Mouse (Mus musculus) embryonic facial prominence, embryonic 13.5 days (tissue): ENCODE data around the gene Cyp26b1. TPM values are rescaled to one million over a fixed set of nuclear protein-coding genes. Genes with fewer than 3 reads are reported as not detected.

ENCODE experiments used
- ATAC-seq: fragments of 200-750 bp; cut with Nextera tagmentation; 2 replicates; pipeline ENCODE4 v1.8.0; 2017; ENCODE audit warnings: low read depth; ENCODE audit not compliant: insufficient number of reproducible peaks, insufficient read depth, low FRiP score, low TSS enrichment
- H3K27ac ChIP-seq: fragments of 300-500 bp; sonication (generic); 2 replicates; pipeline ENCODE4 v1.5.1; 2015; ENCODE audit warnings: moderate library complexity, mild to moderate bottlenecking, inconsistent platforms
- H3K27me3 ChIP-seq: fragments of 300-500 bp; sonication (generic); 2 replicates; pipeline ENCODE4 v1.6.1; 2015; ENCODE audit warnings: mild to moderate bottlenecking, inconsistent platforms
- H3K36me3 ChIP-seq: fragments of 300-500 bp; sonication (generic); 2 replicates; pipeline ENCODE4 v1.6.1; 2015; ENCODE audit warnings: mild to moderate bottlenecking, inconsistent platforms
- H3K4me1 ChIP-seq: fragments of 300-500 bp; sonication (generic); 2 replicates; pipeline ENCODE4 v1.6.1; 2015; ENCODE audit warnings: inconsistent platforms
- H3K4me2 ChIP-seq: fragments of 300-500 bp; sonication (generic); 2 replicates; pipeline ENCODE4 v1.6.1; 2015; ENCODE audit warnings: moderate library complexity, mild to moderate bottlenecking, inconsistent platforms
- H3K4me3 ChIP-seq: fragments of 300-500 bp; sonication (generic); 2 replicates; pipeline ENCODE4 v1.5.1; 2015; ENCODE audit warnings: mild to moderate bottlenecking, inconsistent platforms
- H3K9ac ChIP-seq: fragments of 300-500 bp; sonication (generic); 2 replicates; pipeline ENCODE4 v1.6.1; 2015; ENCODE audit warnings: mild to moderate bottlenecking, inconsistent platforms
- H3K9me3 ChIP-seq: fragments of 300-500 bp; sonication (generic); 2 replicates; pipeline ENCODE4 v1.6.1; 2016; ENCODE audit warnings: inconsistent platforms
- WGBS: fragments of 180-500 bp; shearing (Covaris S2); methylation state at CpG from one replicate; pipeline ENCODE4 v1.1.7; 2015; ENCODE audit warnings: mixed read lengths; 5-methylcytosine and 5-hydroxymethylcytosine counted together
- polyA plus RNA-seq: library from polyadenylated mRNA; unstranded; fragments of >200 nt; fragmentation: Nextera tagmentation; extraction: Ambion mirVana; gene quantifications from 2 replicates; pipeline ENCODE4 v1.2.1, GENCODE M21; 2015

Gene Cyp26b1
- polyA plus RNA-seq, 1 experiment from 2014 or later, result 38.0 TPM

- Histone ChIP-seq H3K36me3 (peaks cover 17% of the 10 kb centered on the region), H3K4me3 (peak overlapping the region; percentile 72), H3K4me1 (peaks cover 62% of the 10 kb centered on the region), H3K4me2 (peak overlapping the region; percentile 86), H3K9me3 (no peaks in the 10 kb centered on the region), H3K9ac (peak overlapping the region; percentile 95), H3K27me3 (peaks cover 68% of the 10 kb centered on the region), H3K27ac (peak overlapping the region; percentile 95)
- under 1% methylated on average over 28 of the region's 28 CpGs for WGBS
- no peak for ATAC-seq
Measured at GRCm38 (mm10) chr6:84586551-84587200, 7.0 kb downstream of the Cyp26b1 start.

DNA sequence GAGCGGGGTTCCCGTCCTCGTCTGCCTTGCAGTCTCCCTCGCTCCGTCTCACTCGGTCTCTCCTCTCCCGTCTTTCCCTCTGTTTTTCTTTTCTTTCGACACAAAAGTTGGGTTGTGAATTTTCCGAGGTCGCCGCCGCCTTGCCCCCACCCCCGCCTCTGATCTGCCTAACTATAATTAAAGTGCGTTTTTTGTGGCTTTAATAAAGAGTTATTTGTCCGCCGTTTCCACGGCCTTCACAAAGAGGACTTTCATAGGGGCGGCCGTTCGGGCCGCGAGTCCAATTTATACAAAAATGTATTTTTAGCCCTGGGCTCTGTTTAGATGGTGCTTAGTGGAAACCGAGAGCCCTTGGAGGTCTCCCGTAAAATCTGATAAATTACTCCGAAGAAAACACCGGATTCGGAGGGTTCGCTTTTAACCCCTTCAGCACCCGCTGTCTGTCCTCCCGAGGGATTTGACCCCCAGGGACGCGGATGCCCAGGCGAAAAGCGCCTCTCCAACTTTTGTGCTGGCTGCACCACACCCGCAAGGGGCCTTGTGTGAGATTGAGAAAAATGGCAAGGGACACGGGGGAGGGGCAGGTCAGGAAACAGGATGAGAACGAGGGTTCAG is 7.9 kb downstream of the Cyp26b1 start:
- peak overlapping the region; percentile 95 for H3K9ac ChIP-seq
- peaks cover 72% of the 10 kb centered on the region for H3K27me3 ChIP-seq
- under 1% methylated on average over 36 of the region's 37 CpGs for WGBS
- ATAC-seq, result no peak
- peak overlapping the region; percentile 86 for H3K4me2 ChIP-seq
- H3K27ac ChIP-seq, result peak overlapping the region; percentile 95
- H3K9me3 ChIP-seq, result no peaks in the 10 kb centered on the region
- H3K4me3 ChIP-seq, result peak overlapping the region; percentile 72
- peaks cover 17% of the 10 kb centered on the region for H3K36me3 ChIP-seq
- H3K4me1 ChIP-seq, result peaks cover 70% of the 10 kb centered on the region

GRCm38 (mm10) chr6:84584783-84585685 is 8.7 kb downstream of the Cyp26b1 start:
- 1% methylated on average over 66 of the region's 66 CpGs for WGBS
- H3K27me3 ChIP-seq, result peaks cover 75% of the 10 kb centered on the region

DNA sequence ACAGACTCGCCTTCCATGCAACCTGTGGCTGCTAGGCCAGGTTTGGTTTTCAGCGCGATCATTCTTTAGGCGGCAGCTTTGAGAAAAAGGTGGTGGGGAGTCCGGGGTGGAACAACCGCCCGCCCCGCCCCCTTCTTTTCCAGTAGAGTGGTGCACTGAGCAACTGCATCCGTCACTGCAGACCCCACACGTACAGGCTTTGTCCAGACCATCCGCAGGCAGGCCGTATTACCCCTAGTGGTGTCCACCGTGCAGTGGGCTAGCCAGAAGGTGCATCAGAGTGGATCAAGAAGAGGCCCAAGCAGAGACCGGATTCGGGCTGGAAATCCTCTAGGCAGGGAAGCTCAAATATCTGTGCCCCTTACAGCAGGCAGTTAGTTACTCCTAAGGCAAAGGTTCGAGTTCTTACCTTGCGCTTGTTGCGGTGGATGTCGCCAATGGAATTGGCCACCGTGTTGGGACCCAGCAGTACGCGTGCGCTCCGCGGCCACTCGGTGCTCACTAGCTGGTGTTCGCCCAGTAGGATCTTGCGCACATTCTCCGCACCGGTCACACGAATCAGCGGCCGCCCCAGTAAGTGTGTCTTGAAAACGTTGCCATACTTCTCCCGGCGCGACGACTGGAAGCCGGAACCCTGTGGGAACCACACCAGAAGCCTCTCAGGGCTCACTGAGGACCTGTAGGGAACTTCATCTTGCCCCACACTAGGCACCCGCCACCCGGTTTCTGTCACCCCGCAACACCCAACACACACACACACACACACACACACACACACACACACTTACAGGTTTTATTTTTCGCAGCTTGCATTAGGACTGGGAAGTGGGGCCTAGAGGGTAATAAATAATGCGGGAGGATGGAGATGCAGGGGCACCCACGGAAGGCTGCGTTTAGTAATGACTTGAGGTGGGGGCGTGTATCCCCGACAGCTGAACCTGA is 9.6 kb downstream of the Cyp26b1 start:
- H3K4me2 ChIP-seq, result peak overlapping the region; percentile 86

More at GRCm38 (mm10) chr6:84584783-84585685, 8.7 kb downstream of the Cyp26b1 start:
- H3K4me1 ChIP-seq, result peaks cover 75% of the 10 kb centered on the region
- no peaks in the 10 kb centered on the region for H3K9me3 ChIP-seq
- H3K27ac ChIP-seq, result peak overlapping the region; percentile 95
- peak overlapping the region; percentile 95 for H3K9ac ChIP-seq
- peaks cover 24% of the 10 kb centered on the region for H3K36me3 ChIP-seq
- H3K4me2 ChIP-seq, result peak overlapping the region; percentile 86
- no peak for ATAC-seq
- H3K4me3 ChIP-seq, result peak overlapping the region; percentile 72

DNA sequence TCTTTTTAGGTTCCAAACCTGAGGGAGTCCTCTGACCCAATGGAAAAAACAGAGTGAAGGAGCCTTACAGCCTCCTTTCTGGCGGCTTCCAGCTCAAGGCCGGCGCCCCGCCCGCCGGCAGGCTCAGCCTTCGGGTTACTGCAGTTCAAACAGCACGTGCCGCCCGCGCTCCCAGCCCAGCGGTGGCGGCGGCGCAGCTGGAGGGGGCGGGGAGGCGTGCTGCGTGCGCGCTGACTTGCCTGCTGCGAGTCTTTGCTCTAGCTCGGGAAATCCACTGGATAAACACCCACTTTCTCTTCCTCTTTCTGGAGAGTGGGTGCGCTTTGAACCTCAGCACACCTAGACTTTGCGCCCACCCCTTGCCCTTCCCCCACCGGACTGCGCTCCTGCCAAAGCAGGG is 10.3 kb downstream of the Cyp26b1 start:
- peaks cover 62% of the 10 kb centered on the region for H3K27me3 ChIP-seq
- peak overlapping the region; percentile 95 for H3K9ac ChIP-seq
- no peaks in the 10 kb centered on the region for H3K9me3 ChIP-seq
- 0% methylated on average over 26 of the region's 26 CpGs for WGBS
- peak overlapping the region; percentile 86 for H3K4me2 ChIP-seq
- peak overlapping the region; percentile 72 for H3K4me3 ChIP-seq
- peak overlapping the region; percentile 95 for H3K27ac ChIP-seq
- peaks cover 39% of the 10 kb centered on the region for H3K36me3 ChIP-seq
- peaks cover 81% of the 10 kb centered on the region for H3K4me1 ChIP-seq
- no peak for ATAC-seq

More for the DNA sequence above, 9.6 kb downstream of the Cyp26b1 start:
- Histone ChIP-seq H3K4me1 (peaks cover 76% of the 10 kb centered on the region), H3K9me3 (no peaks in the 10 kb centered on the region), H3K27ac (peak overlapping the region; percentile 95), H3K4me3 (peak overlapping the region; percentile 72), H3K27me3 (peaks cover 66% of the 10 kb centered on the region), H3K36me3 (peaks cover 33% of the 10 kb centered on the region), H3K9ac (peak overlapping the region; percentile 95)
- no peak for ATAC-seq
- 3% methylated on average over 48 of the region's 48 CpGs for WGBS

DNA sequence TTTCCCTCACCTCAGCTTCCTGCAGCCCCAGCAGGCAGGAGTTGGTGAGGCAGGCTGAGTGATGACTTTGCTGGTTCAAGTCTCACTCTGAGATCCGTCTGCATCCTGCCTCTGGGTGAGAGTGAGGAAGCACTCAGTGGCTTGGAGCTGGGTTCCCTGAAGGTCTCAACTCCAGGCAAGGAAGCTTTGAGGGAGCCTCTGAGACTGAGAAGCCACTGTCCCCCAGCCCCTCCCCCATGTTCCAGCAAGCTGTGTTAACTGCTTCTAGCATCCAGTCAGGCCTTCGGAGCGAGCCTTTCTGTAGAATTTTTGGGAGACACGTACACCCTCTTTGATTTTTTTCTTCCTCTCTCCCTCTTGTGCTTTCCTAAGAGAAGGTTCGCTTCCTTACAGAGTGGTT is 10.9 kb downstream of the Cyp26b1 start:
- Histone ChIP-seq H3K36me3 (peaks cover 45% of the 10 kb centered on the region), H3K27me3 (peaks cover 59% of the 10 kb centered on the region), H3K4me1 (peaks cover 85% of the 10 kb centered on the region), H3K9me3 (no peaks in the 10 kb centered on the region), H3K4me3 (peak overlapping the region; percentile 72), H3K27ac (peak overlapping the region; percentile 95), H3K9ac (peak overlapping the region; percentile 95), H3K4me2 (peak overlapping the region; percentile 86)
- ATAC-seq, result no peak
- WGBS, result 29% methylated on average over 5 of the region's 5 CpGs

- H3K9me3 ChIP-seq, result no peaks in the 10 kb centered on the region
- peak overlapping the region; percentile 72; the same call in 1 of the 2 replicates for H3K4me3 ChIP-seq
- no peak for ATAC-seq
- WGBS, result 46% methylated on average over 9 of the region's 9 CpGs
- peak overlapping the region; percentile 86 for H3K4me2 ChIP-seq
- H3K36me3 ChIP-seq, result peaks cover 50% of the 10 kb centered on the region
- peaks cover 50% of the 10 kb centered on the region for H3K27me3 ChIP-seq
- peak overlapping the region; percentile 95; the same call in 1 of the 2 replicates for H3K27ac ChIP-seq
- H3K4me1 ChIP-seq, result peaks cover 83% of the 10 kb centered on the region
- H3K9ac ChIP-seq, result peak overlapping the region; percentile 95; the same call in 1 of the 2 replicates
Measured at GRCm38 (mm10) chr6:84581833-84582445, 11.8 kb downstream of the Cyp26b1 start.

DNA sequence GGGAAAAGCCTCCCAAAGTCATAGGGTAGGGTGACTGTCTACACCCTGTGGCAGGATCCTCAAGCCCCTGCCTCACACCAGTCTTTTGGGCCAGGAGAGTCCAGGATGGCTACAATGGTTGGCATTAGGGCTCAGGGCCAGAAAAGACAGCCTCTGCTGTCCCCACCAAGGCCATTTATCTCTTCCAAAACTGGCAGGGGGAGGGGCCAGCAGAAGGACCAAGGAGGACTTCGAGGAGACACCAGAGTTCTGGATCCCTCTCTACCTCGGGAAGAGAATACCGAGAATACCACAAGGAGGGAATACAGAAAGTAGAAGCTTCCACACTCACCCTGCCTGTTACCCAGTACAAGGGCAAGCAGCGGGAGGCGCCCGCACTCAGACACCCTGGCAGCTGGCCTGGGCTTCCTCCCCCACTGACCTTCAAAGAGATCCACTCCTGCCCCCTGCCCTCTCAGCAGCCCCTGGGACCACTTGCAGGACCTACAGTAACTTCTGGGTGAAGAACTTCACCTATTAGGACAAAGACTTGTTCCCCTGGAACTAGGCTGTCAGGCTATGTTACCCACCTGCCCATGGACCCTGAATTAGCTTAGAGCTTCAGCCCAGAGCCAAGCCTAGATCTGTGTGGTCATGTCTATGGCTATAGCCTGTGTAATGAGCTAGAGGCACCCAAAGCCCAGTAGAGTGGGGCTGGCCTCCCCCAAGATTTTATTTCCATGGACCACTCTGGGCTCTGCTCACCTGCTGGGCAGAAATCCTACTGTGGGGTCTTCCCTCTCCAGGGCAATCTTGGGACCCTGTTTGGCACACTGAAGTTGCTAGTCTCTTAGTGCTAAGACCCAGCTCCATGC is 12.5 kb downstream of the Cyp26b1 start:
- 60% methylated on average over 6 of the region's 6 CpGs for WGBS
- H3K9me3 ChIP-seq, result no peaks in the 10 kb centered on the region
- peaks cover 82% of the 10 kb centered on the region for H3K4me1 ChIP-seq
- H3K9ac ChIP-seq, result peak overlapping the region; percentile 95; the same call in 1 of the 2 replicates
- peaks cover 50% of the 10 kb centered on the region for H3K27me3 ChIP-seq
- peak overlapping the region; percentile 95; the same call in 1 of the 2 replicates for H3K27ac ChIP-seq
- H3K36me3 ChIP-seq, result peaks cover 57% of the 10 kb centered on the region
- H3K4me3 ChIP-seq, result no peak overlapping the region
- peak overlapping the region; percentile 86 for H3K4me2 ChIP-seq
- ATAC-seq, result no peak

DNA sequence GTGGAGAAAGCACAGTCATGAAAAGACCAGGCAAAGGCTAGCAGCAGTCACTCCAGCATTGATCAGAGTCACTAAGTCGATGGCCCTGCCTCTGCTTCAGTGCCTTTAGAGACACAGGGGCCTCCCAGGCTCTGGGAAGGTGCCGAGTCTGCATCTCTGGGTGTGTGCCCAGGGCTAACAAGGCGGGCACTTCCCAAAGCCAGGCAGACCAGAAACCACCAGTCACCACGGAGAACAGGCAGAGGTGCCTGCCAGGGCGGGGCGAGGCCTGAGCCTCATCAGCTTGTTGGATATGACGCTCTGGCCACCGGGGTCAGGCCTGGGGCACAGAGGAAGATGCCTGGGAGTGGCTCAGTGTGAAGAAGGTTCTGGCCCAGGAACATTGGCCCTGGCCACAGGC is 14.2 kb downstream of the Cyp26b1 start:
- no peaks in the 10 kb centered on the region for H3K9me3 ChIP-seq
- peak overlapping the region; percentile 34; the same call in 1 of the 2 replicates for H3K27ac ChIP-seq
- H3K9ac ChIP-seq, result no peak overlapping the region
- H3K4me2 ChIP-seq, result no peak overlapping the region
- 61% methylated on average over 8 of the region's 8 CpGs for WGBS
- peaks cover 87% of the 10 kb centered on the region for H3K4me1 ChIP-seq
- H3K27me3 ChIP-seq, result peaks cover 41% of the 10 kb centered on the region
- peaks cover 74% of the 10 kb centered on the region for H3K36me3 ChIP-seq
- no peak for ATAC-seq
- no peak overlapping the region for H3K4me3 ChIP-seq
